Mouse (Mus musculus) embryonic facial prominence, embryonic 13.5 days (tissue): Measurements from ENCODE around the gene Lef1. TPM values are rescaled to one million over a fixed set of nuclear protein-coding genes. Genes with fewer than 3 reads are reported as not detected.

Source experiments
- ATAC-seq: fragments of 200-750 bp; cut with Nextera tagmentation; 2 replicates; pipeline ENCODE4 v1.8.0; 2017; ENCODE audit warnings: low read depth; ENCODE audit not compliant: insufficient number of reproducible peaks, insufficient read depth, low FRiP score, low TSS enrichment
- H3K27ac ChIP-seq: fragments of 300-500 bp; sonication (generic); 2 replicates; pipeline ENCODE4 v1.5.1; 2015; ENCODE audit warnings: moderate library complexity, mild to moderate bottlenecking, inconsistent platforms
- H3K27me3 ChIP-seq: fragments of 300-500 bp; sonication (generic); 2 replicates; pipeline ENCODE4 v1.6.1; 2015; ENCODE audit warnings: mild to moderate bottlenecking, inconsistent platforms
- H3K36me3 ChIP-seq: fragments of 300-500 bp; sonication (generic); 2 replicates; pipeline ENCODE4 v1.6.1; 2015; ENCODE audit warnings: mild to moderate bottlenecking, inconsistent platforms
- H3K4me1 ChIP-seq: fragments of 300-500 bp; sonication (generic); 2 replicates; pipeline ENCODE4 v1.6.1; 2015; ENCODE audit warnings: inconsistent platforms
- H3K4me2 ChIP-seq: fragments of 300-500 bp; sonication (generic); 2 replicates; pipeline ENCODE4 v1.6.1; 2015; ENCODE audit warnings: moderate library complexity, mild to moderate bottlenecking, inconsistent platforms
- H3K4me3 ChIP-seq: fragments of 300-500 bp; sonication (generic); 2 replicates; pipeline ENCODE4 v1.5.1; 2015; ENCODE audit warnings: mild to moderate bottlenecking, inconsistent platforms
- H3K9ac ChIP-seq: fragments of 300-500 bp; sonication (generic); 2 replicates; pipeline ENCODE4 v1.6.1; 2015; ENCODE audit warnings: mild to moderate bottlenecking, inconsistent platforms
- H3K9me3 ChIP-seq: fragments of 300-500 bp; sonication (generic); 2 replicates; pipeline ENCODE4 v1.6.1; 2016; ENCODE audit warnings: inconsistent platforms
- WGBS: fragments of 180-500 bp; shearing (Covaris S2); methylation state at CpG from one replicate; pipeline ENCODE4 v1.1.7; 2015; ENCODE audit warnings: mixed read lengths; 5-methylcytosine and 5-hydroxymethylcytosine counted together
- polyA plus RNA-seq: library from polyadenylated mRNA; unstranded; fragments of >200 nt; fragmentation: Nextera tagmentation; extraction: Ambion mirVana; gene quantifications from 2 replicates; pipeline ENCODE4 v1.2.1, GENCODE M21; 2015

Lef1 gene
- polyA plus RNA-seq, 1 experiment from 2014 or later: 134 TPM

- H3K27me3 ChIP-seq: no peaks in the 10 kb centered on the region
- no peak for ATAC-seq
- no peaks in the 10 kb centered on the region for H3K9me3 ChIP-seq
- no peak overlapping the region for H3K4me3 ChIP-seq
- H3K36me3 ChIP-seq: no peaks in the 10 kb centered on the region
- no peak overlapping the region for H3K4me2 ChIP-seq
- no peak overlapping the region for H3K9ac ChIP-seq
- no peak overlapping the region for H3K27ac ChIP-seq
- whole genome bisulfite sequencing: 95% methylated on average over 4 of the region's 4 CpGs
- H3K4me1 ChIP-seq: peaks cover 36% of the 10 kb centered on the region
These were observed 42.6 kb downstream of the Lef1 start for GRCm38 (mm10) chr3:131152921-131153320.

DNA sequence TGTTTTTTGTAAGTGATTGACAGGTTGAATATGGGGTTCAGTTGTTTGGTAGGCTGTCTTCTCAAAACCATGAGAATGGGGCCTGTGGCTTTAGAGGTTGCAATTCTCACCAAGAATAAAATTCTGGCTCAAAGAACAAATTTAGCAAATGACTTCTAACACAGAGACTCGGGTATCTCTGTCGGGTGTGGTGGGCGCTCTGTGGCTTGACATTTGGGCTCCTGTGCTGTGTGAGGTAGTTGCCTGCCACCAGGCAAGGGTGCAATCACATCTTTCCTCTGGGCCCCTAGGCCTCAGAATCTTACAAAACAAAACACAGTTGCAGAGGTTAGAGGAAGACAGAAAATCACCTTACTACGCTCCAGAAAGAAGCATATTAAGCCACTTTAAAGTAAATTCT, 43.6 kb downstream of the Lef1 start:
- no peak overlapping the region for H3K4me3 ChIP-seq
- no peak overlapping the region for H3K9ac ChIP-seq
- WGBS: 82% methylated on average over 4 of the region's 4 CpGs
- H3K36me3 ChIP-seq: no peaks in the 10 kb centered on the region
- H3K9me3 ChIP-seq: no peaks in the 10 kb centered on the region
- no peak for ATAC-seq
- peaks cover 40% of the 10 kb centered on the region for H3K4me1 ChIP-seq
- H3K27ac ChIP-seq: no peak overlapping the region
- H3K27me3 ChIP-seq: no peaks in the 10 kb centered on the region
- no peak overlapping the region for H3K4me2 ChIP-seq

DNA sequence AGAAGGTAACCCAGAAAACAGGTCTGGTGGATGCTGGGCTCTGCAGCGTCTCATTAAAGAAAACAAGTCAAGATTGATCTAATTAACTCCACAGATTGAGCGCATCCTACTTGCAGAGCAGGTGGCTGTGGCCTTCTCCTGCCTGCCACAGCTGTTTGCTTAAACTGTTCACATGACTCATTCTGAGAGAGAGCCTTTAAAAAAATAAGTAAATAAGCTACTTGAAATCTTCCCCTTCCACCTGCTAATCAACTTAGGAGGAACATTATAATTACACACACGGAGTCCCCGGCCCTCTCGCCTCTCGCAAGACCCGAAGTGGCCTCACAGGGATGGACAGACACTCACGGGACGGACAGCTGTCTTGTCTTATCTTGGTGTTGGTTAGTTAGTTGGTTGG, 44.3 kb downstream of the Lef1 start:
- H3K36me3 ChIP-seq: no peaks in the 10 kb centered on the region
- no peak overlapping the region for H3K27ac ChIP-seq
- H3K4me1 ChIP-seq: peaks cover 43% of the 10 kb centered on the region
- whole genome bisulfite sequencing: 70% methylated on average over 9 of the region's 9 CpGs
- H3K9me3 ChIP-seq: no peaks in the 10 kb centered on the region
- H3K4me3 ChIP-seq: no peak overlapping the region
- no peak for ATAC-seq
- no peak overlapping the region for H3K4me2 ChIP-seq
- no peaks in the 10 kb centered on the region for H3K27me3 ChIP-seq
- H3K9ac ChIP-seq: no peak overlapping the region

- ATAC-seq: no peak
These were observed 44.8 kb downstream of the Lef1 start for GRCm38 (mm10) chr3:131155066-131155465.

DNA sequence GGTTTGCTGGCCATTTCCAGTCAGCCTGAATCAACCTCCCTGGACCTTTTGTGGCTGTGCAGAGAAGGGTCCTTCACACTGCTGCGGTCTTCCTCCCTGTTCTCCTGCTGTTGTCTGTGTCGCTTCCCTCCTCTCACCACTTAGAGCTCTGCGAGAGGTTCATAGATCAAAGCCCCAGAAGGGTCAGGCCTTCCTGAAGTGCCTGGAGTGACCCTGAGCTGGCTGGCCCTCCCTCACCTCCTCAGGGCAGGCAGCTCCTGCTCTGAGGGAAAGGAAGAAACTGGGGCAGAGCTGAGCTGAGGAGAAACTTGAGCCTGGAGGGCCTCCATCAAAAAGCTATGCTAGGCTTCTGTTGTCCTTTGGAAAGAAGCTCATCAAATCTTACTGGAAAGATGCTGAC, 45.4 kb downstream of the Lef1 start:
- ATAC-seq: no peak
- Histone ChIP-seq H3K9ac (no peak overlapping the region), H3K27me3 (no peaks in the 10 kb centered on the region), H3K27ac (peak overlapping the region; percentile 44), H3K4me2 (no peak overlapping the region), H3K4me3 (no peak overlapping the region), H3K4me1 (peaks cover 47% of the 10 kb centered on the region), H3K9me3 (no peaks in the 10 kb centered on the region), H3K36me3 (no peaks in the 10 kb centered on the region)
- 17% methylated on average over 3 of the region's 3 CpGs for WGBS

More at GRCm38 (mm10) chr3:131155066-131155465, 44.8 kb downstream of the Lef1 start:
- Histone ChIP-seq H3K4me3 (no peak overlapping the region), H3K27me3 (no peaks in the 10 kb centered on the region), H3K9ac (no peak overlapping the region), H3K4me2 (no peak overlapping the region), H3K4me1 (peaks cover 43% of the 10 kb centered on the region), H3K36me3 (no peaks in the 10 kb centered on the region), H3K9me3 (no peaks in the 10 kb centered on the region), H3K27ac (no peak overlapping the region; the same call in 1 of the 2 replicates)
- WGBS: 62% methylated on average over 7 of the region's 7 CpGs

DNA sequence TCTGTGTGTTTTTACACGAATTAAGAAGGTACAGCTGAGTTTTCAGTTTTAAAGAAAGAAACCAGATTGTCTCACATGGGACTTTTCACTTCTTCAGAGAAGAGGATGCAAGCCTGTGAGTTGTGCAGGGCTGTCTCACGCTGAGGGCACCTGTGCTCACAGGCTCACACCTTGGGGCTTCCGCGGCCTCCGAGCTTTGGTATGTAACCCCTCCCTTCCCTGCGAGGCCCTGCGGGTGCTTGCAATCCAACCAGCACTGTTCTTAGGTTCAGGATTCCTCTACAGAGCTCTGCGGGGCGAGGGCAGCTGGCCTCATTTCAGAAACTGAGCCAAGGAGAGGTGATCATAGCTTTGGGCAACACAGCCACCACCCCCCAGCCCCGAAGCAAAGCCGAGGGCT, 46.1 kb downstream of the Lef1 start:
- Histone ChIP-seq H3K9me3 (no peaks in the 10 kb centered on the region), H3K27me3 (no peaks in the 10 kb centered on the region), H3K4me2 (peak overlapping the region; percentile 37), H3K4me3 (no peak overlapping the region), H3K27ac (peak overlapping the region; percentile 57), H3K4me1 (peaks cover 54% of the 10 kb centered on the region), H3K36me3 (no peaks in the 10 kb centered on the region), H3K9ac (no peak overlapping the region)
- ATAC-seq: 0 out of 2 replicates have a peak, but pooled peaks have one; percentile 15
- 10% methylated on average over 11 of the region's 11 CpGs for WGBS

GRCm38 (mm10) chr3:131157471-131157870, 47.2 kb downstream of the Lef1 start:
- WGBS: 29% methylated on average over 7 of the region's 7 CpGs
- no peak overlapping the region for H3K27ac ChIP-seq
- H3K9me3 ChIP-seq: no peaks in the 10 kb centered on the region

GRCm38 (mm10) chr3:131159204-131159760, 49.0 kb downstream of the Lef1 start:
- 50% methylated on average over 12 of the region's 12 CpGs for WGBS
- no peak for ATAC-seq
- Histone ChIP-seq H3K27me3 (no peaks in the 10 kb centered on the region), H3K27ac (no peak overlapping the region), H3K9ac (no peak overlapping the region), H3K4me3 (no peak overlapping the region), H3K36me3 (no peaks in the 10 kb centered on the region), H3K4me1 (peaks cover 54% of the 10 kb centered on the region), H3K4me2 (no peak overlapping the region), H3K9me3 (no peaks in the 10 kb centered on the region)

More at GRCm38 (mm10) chr3:131157471-131157870, 47.2 kb downstream of the Lef1 start:
- Histone ChIP-seq H3K27me3 (no peaks in the 10 kb centered on the region), H3K4me2 (no peak overlapping the region), H3K4me3 (no peak overlapping the region), H3K9ac (no peak overlapping the region), H3K36me3 (no peaks in the 10 kb centered on the region), H3K4me1 (peaks cover 54% of the 10 kb centered on the region)
- ATAC-seq: no peak

- ATAC-seq: no peak
- H3K36me3 ChIP-seq: no peaks in the 10 kb centered on the region; the same call in 1 of the 2 replicates
- no peak overlapping the region for H3K9ac ChIP-seq
- H3K9me3 ChIP-seq: no peaks in the 10 kb centered on the region
- H3K27me3 ChIP-seq: no peaks in the 10 kb centered on the region
- H3K4me1 ChIP-seq: peaks cover 46% of the 10 kb centered on the region
- H3K4me2 ChIP-seq: no peak overlapping the region
- H3K27ac ChIP-seq: no peak overlapping the region
- H3K4me3 ChIP-seq: no peak overlapping the region
- WGBS: 73% methylated on average over 14 of the region's 14 CpGs
These were observed 49.8 kb downstream of the Lef1 start for GRCm38 (mm10) chr3:131159881-131160615.

DNA sequence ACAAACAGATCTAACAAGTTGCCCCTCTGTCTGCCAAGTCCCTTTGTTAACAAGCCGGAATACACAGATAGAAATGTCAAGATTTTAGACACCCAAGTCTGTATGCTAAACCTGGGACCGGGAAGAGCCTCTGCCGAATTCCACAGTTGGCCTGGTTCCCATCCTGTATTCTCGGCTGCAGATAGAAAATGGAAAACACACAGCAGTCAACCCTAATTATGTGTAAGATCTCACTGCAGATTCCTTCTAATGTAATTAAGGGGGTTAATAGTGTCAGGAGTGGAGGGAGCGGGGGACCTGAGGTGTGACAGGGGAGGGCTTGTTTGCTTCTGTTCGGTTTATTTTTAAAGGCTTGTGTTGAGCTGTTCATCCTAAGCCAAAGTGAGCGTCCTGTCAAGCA, 50.6 kb downstream of the Lef1 start:
- ATAC-seq: no peak
- H3K9ac ChIP-seq: no peak overlapping the region
- peaks cover under 1% of the 10 kb centered on the region; the same call in 1 of the 2 replicates for H3K36me3 ChIP-seq
- H3K4me1 ChIP-seq: peaks cover 37% of the 10 kb centered on the region
- no peak overlapping the region for H3K4me3 ChIP-seq
- H3K27ac ChIP-seq: no peak overlapping the region; the same call in 1 of the 2 replicates
- H3K27me3 ChIP-seq: no peaks in the 10 kb centered on the region
- no peak overlapping the region for H3K4me2 ChIP-seq
- 39% methylated on average over 7 of the region's 7 CpGs for WGBS
- no peaks in the 10 kb centered on the region for H3K9me3 ChIP-seq

DNA sequence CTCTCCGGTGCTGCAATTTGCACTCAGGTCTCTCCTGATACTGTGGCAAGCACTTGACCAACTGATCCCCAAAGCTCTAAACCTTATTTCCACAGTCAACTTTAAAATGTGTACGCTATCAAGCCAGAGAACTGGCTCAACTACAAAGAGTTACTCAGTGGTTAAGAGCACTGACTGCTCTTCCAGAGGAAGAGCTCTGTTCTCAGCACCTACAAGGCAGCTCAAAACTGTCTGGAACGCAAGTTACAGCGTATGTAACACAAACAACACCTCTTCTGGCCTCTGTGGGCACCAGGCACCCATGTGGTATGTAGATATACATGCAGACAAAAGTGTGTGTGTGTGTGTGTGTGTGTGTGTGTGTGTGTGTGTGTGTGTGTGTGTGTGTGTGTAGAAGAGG, 57.5 kb downstream of the Lef1 start:
- Histone ChIP-seq H3K4me1 (peaks cover 10% of the 10 kb centered on the region), H3K36me3 (peaks cover 6% of the 10 kb centered on the region; the same call in 1 of the 2 replicates), H3K27ac (no peak overlapping the region), H3K9me3 (no peaks in the 10 kb centered on the region), H3K4me3 (no peak overlapping the region), H3K27me3 (no peaks in the 10 kb centered on the region), H3K9ac (no peak overlapping the region), H3K4me2 (no peak overlapping the region)
- ATAC-seq: no peak
- 90% methylated on average over 4 of the region's 4 CpGs for WGBS

DNA sequence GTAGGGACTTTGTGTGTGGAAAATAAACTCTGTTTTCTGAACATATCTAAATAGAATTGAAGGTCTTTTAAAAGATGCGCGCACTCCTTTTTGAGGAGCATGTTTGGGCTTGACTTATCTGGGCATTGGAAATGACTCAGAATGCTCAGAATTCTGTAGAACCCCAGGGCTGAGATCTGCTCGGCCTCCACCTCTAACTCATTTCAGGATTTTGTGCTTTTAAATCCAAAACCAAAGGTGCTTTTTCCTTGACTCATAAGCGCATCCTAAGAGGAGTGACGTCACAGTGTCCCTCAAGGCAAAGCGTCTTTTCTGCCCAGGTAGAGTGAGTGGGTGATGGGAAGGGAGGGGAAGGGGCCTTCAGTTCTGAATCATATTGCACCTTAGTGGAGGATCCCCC, 58.9 kb downstream of the Lef1 start:
- H3K4me3 ChIP-seq: no peak overlapping the region
- 79% methylated on average over 6 of the region's 6 CpGs for WGBS
- H3K4me1 ChIP-seq: peaks cover 12% of the 10 kb centered on the region
- H3K9me3 ChIP-seq: no peaks in the 10 kb centered on the region
- H3K27ac ChIP-seq: no peak overlapping the region
- H3K27me3 ChIP-seq: no peaks in the 10 kb centered on the region
- no peak overlapping the region for H3K4me2 ChIP-seq
- H3K36me3 ChIP-seq: peaks cover 6% of the 10 kb centered on the region; the same call in 1 of the 2 replicates
- H3K9ac ChIP-seq: no peak overlapping the region
- ATAC-seq: no peak
